Mouse (Mus musculus) monocyte, adult 5-6 weeks (primary cell): ENCODE data around the gene Tmem106c. TPM values are rescaled to one million over a fixed set of nuclear protein-coding genes. Genes with fewer than 3 reads are reported as not detected.
A peak's percentile ranks its signal among the peaks of the same experiment; 100 is the strongest.

Experiments used
- ATAC-seq: fragments of 153-309, 156-312 bp; replicated peaks from 2 replicates; pipeline ENCODE4 v1.8.0; 2017; ENCODE audit warnings: mild to moderate bottlenecking; ENCODE audit not compliant: low TSS enrichment, insufficient number of reproducible peaks, severe bottlenecking, poor library complexity, low FRiP score
- total RNA-seq: library from RNA; stranded (forward); fragments of 200-1000, 200-491, 200-594 nt; gene quantifications from 3 replicates; pipeline ENCODE4 v1.2.3, GENCODE M21; 2017

Tmem106c gene
- total RNA-seq, result 4.1 to 9.3 TPM (median 4.1 TPM) in 3 replicates

DNA sequence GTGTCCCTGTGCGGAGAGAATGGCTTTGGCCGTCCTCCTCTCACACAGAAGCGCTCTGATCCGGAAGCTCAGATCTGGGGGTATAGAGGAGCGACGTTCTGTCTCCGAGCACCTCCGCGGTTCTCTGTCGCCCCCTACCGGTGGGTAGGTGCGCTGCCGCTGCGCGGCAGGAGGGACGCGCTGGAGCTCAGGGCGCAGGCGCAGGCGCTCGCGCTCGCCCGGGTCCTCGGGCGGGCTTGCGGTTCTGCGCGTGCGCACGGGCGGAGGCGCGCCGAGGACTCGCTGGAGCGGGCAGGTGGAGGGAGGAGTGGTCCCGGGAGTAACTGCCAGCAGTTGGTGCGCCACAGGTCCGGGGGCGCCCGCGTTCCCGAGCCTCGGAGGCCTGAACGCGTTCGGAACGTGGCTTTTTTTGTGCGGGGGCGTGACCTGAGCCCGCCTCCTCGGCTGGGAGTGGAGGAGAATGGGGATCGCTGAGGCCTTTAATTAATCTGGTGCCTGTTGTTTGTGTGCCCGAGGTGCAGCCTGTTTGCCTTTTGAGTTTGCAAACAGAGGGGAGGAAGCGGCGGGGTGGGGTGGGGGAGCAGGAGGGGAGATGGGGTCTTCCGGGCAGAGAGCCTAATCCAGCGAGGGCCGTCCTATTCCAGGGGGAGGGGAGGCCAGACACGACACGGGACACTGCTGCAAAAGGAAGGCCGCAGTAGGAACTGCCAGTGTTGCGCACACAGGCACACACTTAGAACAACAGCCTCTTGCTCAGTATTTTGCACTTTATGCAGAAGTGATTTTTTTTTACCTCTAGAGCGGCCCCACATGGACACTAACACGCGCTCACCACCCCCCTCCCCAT is at the start of gene Tmem106c:
Gene Tmem106c, plus strand, starts transcription at position 212 of the 847 bp plus-strand sequence.
- peak; percentile 91 for ATAC-seq

DNA sequence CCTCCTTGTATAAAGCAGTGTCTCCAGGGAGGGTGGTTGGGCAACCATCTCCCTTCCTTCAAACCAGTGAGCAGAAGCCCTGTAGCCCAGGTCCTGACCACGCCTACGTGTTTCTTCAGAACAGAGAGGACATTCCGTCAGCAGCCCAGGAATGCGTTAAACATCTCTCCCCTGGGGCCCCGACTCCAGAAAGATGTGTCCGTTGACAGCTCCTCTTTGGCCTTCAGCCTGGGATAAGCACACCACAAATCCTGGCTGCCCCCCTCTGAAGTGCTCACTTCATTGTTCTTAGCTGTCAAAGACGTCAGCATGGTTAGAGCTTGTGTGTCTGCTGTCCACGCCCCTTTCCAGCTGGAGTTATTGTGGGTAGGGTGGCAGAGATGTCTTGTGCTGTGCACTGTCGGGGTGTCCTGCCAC is 49.7 kb upstream of the Tmem106c start:
- ATAC-seq, result no peak

DNA sequence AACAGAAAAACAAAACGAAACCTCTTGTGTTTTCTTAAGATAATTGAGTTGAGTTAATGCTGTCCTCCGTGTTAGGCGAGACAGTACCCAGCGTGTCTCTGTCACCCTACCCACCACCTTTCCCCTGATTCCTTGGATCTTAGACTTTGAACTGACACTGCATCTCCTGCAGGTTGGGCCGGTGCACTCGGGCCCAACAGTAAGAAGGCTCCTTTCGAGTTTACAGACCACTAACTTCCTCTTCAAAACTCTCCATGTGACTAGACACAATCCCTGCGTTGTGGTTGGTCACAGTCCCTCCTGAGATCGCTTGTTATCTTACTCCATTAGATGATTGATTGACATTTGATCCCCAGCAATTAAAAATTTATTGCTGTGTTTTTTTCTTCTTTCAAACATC is 46.0 kb upstream of the Tmem106c start:
- 0 out of 2 replicates have a peak, but pooled peaks have one; percentile 35 for ATAC-seq

DNA sequence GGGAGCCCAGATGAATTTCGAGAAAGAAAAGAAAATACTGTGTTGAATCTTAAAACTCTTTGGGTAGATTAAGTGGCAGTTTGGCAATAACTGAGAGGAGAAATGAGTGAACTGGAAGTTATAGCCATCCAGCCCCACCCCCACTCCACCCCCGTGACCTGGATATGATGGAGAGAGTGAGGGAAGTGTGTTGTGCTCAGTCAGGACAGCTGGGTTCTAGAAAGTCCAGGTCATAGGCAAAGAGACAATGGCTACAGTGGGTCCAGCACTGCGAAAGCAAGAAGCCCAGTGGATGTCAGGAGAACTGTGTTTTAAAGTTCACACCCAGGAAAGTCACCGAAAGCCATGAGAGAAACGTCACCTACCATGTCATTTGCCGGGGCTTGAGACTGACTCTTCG is 44.8 kb upstream of the Tmem106c start:
- ATAC-seq, result no peak

DNA sequence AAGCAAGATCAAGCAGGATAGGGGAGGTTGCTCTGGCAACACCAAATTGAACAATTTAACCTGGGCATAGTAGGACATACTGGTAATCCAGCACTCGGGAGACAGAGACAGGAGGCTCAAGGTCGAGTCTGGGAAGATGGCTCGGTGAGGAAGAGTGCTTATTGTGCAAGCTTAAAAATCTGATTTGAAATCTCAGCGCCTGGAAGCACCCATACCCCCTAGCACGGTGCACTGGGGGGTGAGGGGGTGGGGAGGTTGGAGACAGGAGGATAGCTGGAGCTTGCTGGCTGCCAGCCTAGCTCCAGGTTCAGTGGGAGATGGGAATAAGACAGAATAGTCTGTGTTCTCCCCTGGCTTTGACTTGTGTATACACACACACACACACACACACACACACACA is 43.7 kb upstream of the Tmem106c start:
- ATAC-seq, result no peak

DNA sequence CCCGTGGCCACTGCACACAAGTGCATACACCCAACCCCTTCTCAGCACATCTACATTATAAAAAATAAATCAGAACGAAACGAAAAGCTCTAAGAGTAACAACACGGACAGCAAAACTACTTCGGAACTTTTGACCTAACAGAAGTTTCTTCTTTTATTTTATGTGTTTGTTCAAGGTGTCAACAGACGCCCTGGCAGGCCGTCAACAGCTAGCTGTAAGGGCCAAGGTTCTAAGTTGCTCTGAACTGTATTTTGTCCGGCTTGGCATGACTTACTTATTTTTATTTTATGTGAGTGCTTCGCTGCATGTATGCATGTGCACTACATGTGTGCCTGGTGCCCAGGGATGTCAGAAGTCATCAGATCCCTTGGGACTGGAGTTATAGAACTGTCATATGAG is 42.2 kb upstream of the Tmem106c start:
- no peak for ATAC-seq

DNA sequence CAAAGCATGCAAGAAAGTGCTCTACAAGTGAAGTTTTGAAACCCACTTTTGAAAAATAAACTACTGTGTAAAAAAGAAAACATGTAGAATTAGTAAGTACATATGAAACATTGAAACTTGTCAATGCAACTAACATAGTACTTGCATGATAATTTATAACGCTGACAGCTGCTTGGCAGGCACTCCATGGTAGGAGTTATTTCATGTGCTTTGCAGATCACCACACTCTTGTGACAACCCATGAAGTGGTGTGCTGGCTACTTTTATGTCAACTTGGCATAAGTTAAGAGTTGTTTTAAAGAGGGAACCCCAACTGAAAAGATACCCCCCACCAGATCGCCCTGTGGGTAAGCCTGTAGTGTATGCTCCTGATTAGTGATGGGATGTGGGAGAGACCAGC is 41.6 kb upstream of the Tmem106c start:
- no peak for ATAC-seq

DNA sequence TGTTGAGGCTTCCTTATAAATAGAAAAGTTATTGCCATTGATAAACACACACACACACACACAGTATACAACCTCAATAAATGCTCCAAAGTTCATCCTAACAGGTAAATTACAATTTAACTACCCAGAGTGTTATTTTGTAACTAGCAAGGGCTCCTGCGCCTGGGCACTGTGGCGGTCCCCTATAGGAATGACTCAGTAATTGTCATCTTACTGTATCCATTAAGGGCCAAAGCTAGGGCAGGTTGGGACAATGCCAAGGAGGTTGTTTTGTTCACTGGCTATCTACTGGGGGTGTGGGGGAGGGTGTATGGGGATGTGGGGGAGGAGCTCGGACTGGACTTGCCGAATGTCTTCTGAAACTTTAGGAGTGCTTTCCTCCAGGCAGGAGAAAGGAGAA is 37.0 kb upstream of the Tmem106c start:
- ATAC-seq, result no peak

DNA sequence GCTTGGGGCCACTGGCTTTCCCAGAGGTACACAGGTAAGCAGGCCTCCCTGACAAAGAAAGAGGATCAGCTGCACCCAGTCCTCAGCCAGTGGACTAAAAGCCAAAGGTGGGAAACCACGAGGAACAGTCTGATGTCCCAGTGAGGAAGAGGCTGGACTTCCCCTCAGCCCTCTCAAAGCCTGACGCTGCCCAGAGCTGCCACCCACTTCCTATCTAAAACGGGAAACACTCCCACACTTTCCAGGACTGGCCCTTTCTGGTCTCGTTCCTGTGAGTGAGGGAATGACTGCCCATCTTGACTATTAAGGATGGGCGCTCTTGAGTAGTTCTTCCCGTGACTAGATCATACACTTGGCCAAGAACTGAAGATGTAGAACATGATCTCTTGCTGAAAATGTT is 36.2 kb upstream of the Tmem106c start:
- no peak for ATAC-seq

DNA sequence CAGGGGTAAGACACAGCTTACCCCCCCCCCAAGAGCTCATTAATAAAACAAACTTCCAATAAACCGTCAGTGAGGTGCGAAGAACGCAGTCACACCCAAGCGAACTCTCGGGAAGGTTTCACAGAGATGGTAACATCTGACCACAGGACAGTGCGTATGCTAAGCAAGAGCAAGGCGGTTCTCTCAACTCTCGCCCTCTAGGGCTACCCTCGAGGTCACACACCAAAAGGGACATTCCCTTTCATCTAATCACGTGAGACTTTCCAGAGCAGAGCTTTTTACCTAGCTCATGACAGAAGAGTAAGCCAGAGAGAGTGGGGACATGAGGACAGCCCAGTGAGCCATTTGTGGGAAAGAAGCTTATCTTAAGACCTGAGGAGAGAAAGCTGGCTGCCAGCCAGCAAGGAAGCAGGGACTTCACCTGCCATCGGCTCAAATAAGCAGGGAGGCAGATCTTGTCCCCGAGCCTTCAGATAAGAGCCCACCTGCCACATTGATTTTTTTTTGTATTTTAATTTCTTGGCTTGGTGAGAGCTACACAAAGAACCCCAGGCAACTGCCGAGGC is 34.7 kb upstream of the Tmem106c start:
- no peak for ATAC-seq

DNA sequence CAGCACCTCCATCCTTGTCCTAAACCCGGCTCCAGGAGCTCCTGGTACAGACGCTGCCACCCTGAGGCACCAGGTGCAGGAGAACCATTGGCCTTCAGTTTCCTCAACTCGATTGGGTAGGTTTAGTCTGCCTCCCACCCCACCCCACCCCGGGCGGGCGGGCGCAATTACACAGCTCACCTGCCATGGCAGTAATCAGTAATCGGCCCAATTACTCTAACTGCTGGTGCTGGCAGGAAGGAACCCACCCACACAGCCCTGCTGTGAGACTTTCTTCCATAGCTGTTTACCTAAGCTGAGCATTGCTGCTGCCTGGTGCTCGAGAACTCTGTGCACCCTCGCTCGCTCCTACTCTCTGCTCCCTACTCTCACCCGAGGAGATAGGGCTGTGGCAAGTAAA is 31.6 kb upstream of the Tmem106c start:
- no peak for ATAC-seq

DNA sequence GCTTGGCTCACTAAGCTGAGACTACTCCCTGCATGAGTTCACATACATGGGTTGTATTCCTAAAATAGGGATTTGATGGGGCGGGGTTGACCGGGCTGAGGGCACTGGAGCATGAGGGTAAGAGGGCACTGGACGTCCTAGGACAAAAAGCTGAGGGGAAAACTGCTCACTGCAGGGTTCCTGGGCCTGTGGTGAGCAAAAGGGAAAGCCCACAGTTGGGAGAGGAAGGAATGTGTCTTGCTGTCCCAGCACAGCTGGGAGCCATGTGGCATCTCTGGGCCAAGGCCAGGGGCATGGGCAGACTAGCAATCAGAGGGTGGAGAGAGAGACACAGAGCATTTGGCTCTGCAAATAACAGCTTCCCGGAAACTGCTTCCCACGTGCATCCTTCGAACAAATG is 25.4 kb upstream of the Tmem106c start:
- no peak for ATAC-seq

DNA sequence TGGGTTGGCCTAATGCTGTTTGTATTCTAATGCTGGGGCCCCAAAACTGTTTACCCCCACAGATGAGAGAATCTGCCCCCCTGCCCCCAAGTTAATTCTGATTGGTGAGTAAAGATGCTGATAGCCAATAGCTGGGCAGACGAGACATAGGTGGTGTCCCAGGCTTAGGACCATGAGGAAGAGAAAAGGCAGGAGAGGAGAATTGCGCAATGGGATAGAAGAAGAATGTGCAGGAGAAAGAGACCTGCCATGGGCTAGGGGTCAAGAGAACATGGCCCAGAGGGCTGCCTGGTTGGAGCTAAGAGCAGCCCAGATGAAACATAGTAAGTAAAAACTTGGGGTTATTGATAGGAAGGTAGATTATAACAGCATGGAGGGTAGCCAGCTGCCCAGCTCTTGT is 23.9 kb upstream of the Tmem106c start:
- ATAC-seq, result no peak

DNA sequence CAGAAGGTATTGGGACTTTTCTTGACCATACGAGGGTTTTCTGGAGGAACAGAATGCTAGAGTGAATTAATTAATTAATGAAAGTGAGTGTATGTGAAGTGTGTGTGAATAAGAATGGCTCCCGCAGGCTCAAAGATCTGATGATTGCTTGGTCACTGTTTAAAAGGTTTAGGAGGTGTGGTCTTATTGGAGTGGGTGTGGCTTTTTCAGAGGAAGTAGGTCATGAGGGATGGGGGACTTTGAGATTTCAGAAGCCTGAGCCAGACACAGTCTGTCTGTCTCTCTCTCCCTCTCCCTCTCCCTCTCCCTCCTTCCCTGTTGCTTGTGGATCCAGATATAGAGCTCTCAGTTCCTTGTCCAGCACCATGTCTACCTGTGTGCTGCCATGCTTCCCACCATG is 22.7 kb upstream of the Tmem106c start:
- ATAC-seq, result no peak

DNA sequence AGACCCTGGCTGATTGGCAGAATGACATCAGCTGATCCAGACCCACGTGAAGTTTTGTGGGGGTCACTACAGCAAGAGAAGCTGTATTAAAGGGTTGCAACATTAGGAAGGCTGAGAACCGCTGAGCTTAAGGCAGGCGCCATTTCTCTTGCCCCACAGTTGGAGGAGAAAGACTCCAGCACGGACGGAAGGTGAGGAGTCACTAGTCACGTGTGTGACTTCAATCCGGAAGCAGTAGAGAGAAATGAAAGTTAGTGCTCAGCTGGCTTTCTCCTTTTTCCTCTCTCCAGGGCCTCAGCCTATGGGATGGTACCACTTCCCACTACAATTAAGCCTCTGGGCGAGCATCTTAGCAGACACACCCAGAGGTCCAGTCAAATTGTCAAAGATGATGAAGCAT is 21.5 kb upstream of the Tmem106c start:
- no peak for ATAC-seq

DNA sequence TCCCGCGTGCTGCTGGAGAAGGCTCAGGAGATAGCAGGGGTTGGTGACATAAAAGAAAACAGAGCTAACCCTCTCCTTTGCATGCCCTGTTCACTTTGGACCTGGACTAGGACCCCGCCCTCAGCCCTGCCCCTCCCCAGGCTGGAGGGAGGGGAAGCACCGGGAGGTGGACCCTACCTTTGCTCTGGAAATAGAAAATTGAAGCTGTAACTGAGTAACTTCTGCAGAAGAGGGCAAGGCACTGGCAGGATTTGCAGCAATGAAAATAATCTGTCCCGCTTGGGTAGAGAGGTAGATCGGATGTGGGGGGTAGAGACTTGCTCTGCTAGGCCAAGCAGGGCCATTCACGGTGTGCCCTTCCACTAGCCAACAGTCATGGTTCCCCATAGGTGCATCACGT is 20.6 kb upstream of the Tmem106c start:
- ATAC-seq, result no peak

DNA sequence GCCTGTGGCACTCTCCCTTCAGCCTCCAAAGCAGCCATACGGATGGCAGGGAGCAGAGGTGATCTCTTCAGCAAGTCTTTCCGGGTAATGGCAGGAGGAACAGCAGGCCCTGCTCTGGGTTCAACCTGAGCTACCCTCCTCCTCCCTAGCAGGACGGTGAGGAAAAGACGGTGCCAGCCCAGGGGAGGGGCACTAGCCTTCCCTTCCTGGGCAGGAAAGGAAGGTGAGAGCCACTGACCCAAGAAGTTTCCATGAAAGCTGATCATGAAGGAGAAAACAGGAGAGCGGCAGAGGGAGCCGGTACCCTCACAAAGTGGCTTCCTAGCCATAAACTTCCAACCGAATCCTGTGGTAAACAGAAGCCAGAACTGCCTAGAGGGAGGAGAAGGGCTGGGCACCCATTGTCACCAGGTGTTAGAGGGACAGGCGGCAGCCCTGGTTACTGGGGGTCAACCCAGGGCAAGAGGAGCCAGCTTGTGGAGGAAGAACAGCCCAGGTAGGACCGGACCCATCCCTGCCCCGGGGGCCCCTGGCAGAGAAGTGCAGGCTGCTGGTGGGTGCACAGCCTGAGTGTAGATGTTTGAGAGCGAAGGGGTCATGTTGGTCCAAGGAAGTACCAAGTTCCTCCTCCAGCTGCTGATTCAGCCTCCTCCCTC is 19.0 kb upstream of the Tmem106c start:
- ATAC-seq, result no peak

DNA sequence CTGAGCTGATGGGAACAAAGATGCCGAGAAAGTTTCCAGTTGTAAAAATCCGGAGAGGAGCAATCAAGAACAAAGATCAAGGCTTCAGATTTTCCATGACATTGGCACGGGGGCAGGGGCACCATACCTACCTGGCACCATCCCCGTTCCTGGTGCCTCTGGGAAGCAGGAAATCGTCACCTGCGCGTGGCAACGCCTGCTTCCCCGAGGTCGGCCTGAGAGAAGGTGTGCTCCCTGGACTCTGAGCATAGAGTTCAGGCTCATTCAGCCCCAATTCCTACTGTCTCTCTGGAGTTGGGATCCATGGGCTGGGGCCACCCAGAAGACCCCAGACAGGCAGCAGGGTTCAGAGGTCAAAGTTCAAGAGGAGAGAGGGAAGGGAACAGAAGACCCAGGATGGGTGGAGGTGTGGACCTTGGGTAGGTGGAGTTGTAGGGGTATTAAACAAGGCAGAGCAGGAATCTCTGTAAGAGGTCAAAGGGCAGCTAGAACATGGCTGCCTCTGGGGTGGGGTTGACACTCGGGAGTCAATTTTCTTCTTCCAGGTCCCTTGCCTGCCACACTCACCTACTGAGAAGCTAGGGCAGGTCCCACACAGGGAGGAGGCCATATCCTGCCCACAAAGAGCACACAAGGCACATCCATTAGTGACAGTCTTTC is 18.2 kb upstream of the Tmem106c start:
- ATAC-seq, result no peak

DNA sequence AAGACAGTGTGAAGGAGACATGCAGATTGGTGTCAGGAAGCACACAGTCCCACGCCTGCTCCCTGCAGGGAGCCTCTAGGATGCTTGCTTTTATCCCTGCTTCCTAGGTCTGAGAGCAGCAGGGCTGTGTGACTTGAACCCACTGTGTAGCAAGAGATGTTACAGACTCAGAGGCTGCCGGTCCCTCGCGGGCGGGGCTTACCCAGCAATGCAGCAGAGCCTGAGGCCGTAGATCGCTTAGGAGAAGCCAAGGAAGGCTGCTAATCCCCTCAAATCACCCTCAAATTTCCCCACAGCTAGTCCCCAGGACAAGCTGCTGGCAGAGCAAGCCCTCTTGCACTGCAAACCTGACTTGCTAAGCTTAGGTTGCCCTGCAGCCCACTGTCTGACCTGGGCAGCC is 15.3 kb upstream of the Tmem106c start:
- no peak for ATAC-seq
